Mouse (Mus musculus): ENCODE measurements around the gene Nrxn1. TPM values are rescaled to one million over a fixed set of nuclear protein-coding genes. Genes with fewer than 3 reads are reported as not detected.

Nrxn1 gene
- polyA plus RNA-seq, 1 experiment from 2014 or later = 1.2 TPM

DNA sequence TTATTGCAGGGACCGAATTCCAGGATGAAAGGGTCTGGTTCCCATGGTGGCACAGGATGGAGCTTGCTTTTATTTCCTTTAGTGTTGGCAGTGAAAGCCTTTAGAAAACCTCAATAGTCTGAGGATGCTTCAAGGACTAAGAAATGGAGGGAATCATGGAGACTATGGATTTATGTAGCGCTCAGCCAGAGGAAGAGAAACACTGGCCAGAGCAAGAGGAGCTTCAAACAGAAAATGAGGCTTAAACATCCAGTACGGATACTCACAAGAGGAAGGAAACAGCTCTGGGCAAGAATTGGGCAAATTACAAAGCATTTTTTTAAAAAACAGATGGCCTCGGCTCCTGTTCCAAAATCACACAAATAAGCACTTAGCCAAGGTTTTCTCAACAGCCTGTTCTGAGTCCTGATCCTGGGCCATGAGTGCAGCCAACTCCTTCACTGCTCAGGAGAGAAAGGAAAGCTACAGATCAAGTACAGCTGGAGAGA lies 93.2 kb downstream of the Nrxn1 start:
- Histone ChIP-seq H3K4me1 (ENCODE audit: control insufficient read depth, insufficient read depth, low read length) (no peaks in the 10 kb centered on the region), H3K4me2 (ENCODE audit: low read depth, low read length) (no peak overlapping the region), H3K27ac (ENCODE audit: low read length) (no peak overlapping the region), H3K27me3 (ENCODE audit: control insufficient read depth, insufficient read depth, low read length) (no peaks in the 10 kb centered on the region), H3K36me3 (ENCODE audit: control insufficient read depth, insufficient read depth) (no peaks in the 10 kb centered on the region), H3K4me3 (ENCODE audit: low read length) (no peak overlapping the region), H3K9ac (ENCODE audit: low read length) (no peak overlapping the region), H3K9me3 (replicated peaks; ENCODE audit: control insufficient read depth, low read length) (no peaks in the 10 kb centered on the region)
- WGBS = 67% methylated on average over 4 of the region's 4 CpGs
- ATAC-seq (replicated peaks; ENCODE audit: extremely low read depth, insufficient read depth, low FRiP score) = no peak

DNA sequence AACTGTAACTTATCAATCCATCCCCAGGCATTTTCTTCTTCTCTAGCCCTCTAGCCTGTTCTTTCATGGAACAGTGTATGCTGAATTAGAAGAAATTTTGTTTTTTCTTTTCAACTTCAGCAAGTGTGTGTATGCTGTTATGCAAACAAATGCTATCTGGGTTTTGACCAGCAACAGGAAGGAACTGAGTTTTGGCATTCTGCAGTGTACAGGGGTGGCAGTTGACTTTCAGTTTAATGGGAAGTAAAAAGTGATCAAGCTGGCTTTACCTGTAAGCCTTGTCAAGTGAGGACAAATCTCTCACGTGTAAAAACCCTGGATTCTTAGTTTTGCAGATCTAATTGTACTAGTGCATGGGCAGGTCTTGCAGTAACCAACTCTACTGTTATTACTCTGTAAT lies 95.2 kb downstream of the Nrxn1 start:
- Histone ChIP-seq H3K9ac (ENCODE audit: low read length) (no peak overlapping the region), H3K4me2 (ENCODE audit: low read depth, low read length) (no peak overlapping the region), H3K4me3 (ENCODE audit: low read length) (no peak overlapping the region), H3K4me1 (ENCODE audit: control insufficient read depth, insufficient read depth, low read length) (no peaks in the 10 kb centered on the region), H3K27me3 (ENCODE audit: control insufficient read depth, insufficient read depth, low read length) (no peaks in the 10 kb centered on the region), H3K27ac (ENCODE audit: low read length) (no peak overlapping the region), H3K36me3 (ENCODE audit: control insufficient read depth, insufficient read depth) (no peaks in the 10 kb centered on the region), H3K9me3 (replicated peaks; ENCODE audit: control insufficient read depth, low read length) (no peaks in the 10 kb centered on the region)
- WGBS = 51% methylated on average over 1 of the region's 1 CpGs
- no peak for ATAC-seq (replicated peaks; ENCODE audit: extremely low read depth, insufficient read depth, low FRiP score)

DNA sequence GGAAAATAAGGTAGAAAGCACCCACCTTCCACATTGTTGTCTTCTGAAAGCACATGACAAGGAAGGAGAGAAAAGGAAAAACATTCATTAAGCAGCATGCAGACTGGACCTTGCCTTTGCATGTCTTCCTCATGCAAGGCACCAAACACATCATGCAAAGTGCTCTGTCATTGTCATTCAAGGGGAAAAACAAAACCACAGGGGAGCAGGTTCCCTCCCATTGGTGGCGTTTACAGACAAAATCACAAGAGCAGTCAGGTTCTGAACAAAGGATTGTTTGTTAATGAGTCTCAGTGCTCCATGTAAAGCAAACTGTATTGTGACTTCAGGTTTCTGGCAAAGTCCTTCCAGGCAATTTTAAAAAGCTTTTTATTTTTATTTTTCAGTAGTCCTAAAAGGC lies 97.4 kb downstream of the Nrxn1 start:
- Histone ChIP-seq H3K27ac (ENCODE audit: low read length) (no peak overlapping the region), H3K27me3 (ENCODE audit: control insufficient read depth, insufficient read depth, low read length) (no peaks in the 10 kb centered on the region), H3K4me3 (ENCODE audit: low read length) (no peak overlapping the region), H3K4me1 (ENCODE audit: control insufficient read depth, insufficient read depth, low read length) (no peaks in the 10 kb centered on the region), H3K9me3 (replicated peaks; ENCODE audit: control insufficient read depth, low read length) (no peaks in the 10 kb centered on the region), H3K4me2 (ENCODE audit: low read depth, low read length) (no peak overlapping the region), H3K36me3 (ENCODE audit: control insufficient read depth, insufficient read depth) (no peaks in the 10 kb centered on the region), H3K9ac (ENCODE audit: low read length) (no peak overlapping the region)
- ATAC-seq (replicated peaks; ENCODE audit: extremely low read depth, insufficient read depth, low FRiP score) = no peak
- 21% methylated on average over 1 of the region's 1 CpGs for WGBS

DNA sequence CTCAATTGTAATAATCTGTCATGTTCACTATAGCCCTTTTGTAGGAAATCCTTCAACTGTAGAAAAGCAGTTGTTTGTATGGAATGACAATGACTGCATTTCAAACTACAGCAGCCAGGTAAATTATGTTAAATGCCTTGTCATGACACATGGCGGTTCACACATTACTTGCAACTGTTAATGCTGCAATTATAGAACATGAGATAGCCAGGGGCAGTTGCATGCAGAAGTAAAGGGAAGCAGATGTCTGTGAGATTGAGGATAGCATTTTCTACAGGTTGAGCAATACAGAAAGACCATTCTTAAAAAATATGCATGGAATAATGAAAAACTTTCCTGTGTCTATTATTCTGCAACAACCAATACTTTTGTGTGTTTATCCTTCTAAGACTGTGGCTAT lies 98.6 kb downstream of the Nrxn1 start:
- H3K27ac ChIP-seq (ENCODE audit: low read length) = no peak overlapping the region
- ATAC-seq (replicated peaks; ENCODE audit: extremely low read depth, insufficient read depth, low FRiP score) = no peak
- WGBS = 80% methylated on average over 1 of the region's 1 CpGs

GRCm38 (mm10) chr17:90990747-90991146 lies 102.1 kb downstream of the Nrxn1 start:
- Histone ChIP-seq H3K9ac (ENCODE audit: low read length) (no peak overlapping the region), H3K36me3 (ENCODE audit: control insufficient read depth, insufficient read depth) (no peaks in the 10 kb centered on the region), H3K9me3 (replicated peaks; ENCODE audit: control insufficient read depth, low read length) (no peaks in the 10 kb centered on the region), H3K27ac (ENCODE audit: low read length) (no peak overlapping the region), H3K4me1 (ENCODE audit: control insufficient read depth, insufficient read depth, low read length) (no peaks in the 10 kb centered on the region), H3K27me3 (ENCODE audit: control insufficient read depth, insufficient read depth, low read length) (no peaks in the 10 kb centered on the region), H3K4me2 (ENCODE audit: low read depth, low read length) (no peak overlapping the region), H3K4me3 (ENCODE audit: low read length) (no peak overlapping the region)
- 67% methylated on average over 2 of the region's 2 CpGs for WGBS
- no peak for ATAC-seq (replicated peaks; ENCODE audit: extremely low read depth, insufficient read depth, low FRiP score)

More for the DNA sequence above, 98.6 kb downstream of the Nrxn1 start:
- Histone ChIP-seq H3K36me3 (ENCODE audit: control insufficient read depth, insufficient read depth) (no peaks in the 10 kb centered on the region), H3K9ac (ENCODE audit: low read length) (no peak overlapping the region), H3K4me3 (ENCODE audit: low read length) (no peak overlapping the region), H3K27me3 (ENCODE audit: control insufficient read depth, insufficient read depth, low read length) (no peaks in the 10 kb centered on the region), H3K4me2 (ENCODE audit: low read depth, low read length) (no peak overlapping the region), H3K9me3 (replicated peaks; ENCODE audit: control insufficient read depth, low read length) (no peaks in the 10 kb centered on the region), H3K4me1 (ENCODE audit: control insufficient read depth, insufficient read depth, low read length) (no peaks in the 10 kb centered on the region)

DNA sequence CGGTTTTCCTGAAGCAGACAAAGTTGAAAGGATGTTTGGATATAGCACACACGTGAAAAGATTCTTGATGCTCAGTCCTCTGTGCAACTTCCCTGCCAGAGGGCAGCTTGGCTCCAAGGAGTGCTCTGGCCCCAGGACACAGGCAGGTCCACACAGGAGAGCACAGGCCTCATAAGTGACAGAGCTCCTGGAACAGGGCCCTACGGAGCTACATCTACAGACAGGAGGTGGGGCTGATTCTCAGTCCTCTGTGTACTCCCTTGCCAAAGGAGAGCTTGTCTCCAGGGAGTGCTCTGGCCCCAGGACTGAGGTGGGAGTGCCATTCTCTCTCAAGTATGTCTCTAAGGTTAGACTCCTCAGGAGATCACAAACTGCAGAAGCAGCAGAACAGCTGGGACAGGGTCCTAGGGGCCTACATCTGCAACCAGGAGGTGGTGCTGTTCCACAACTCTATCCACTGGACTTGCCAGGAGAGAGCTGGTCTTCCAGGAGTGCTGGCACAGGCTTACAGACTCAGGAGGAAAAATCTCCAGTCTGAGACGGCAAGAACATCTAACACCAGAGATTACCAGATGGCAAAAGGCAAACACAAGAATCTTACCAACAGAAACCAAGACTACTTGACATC lies 129.9 kb downstream of the Nrxn1 start:
- H3K4me1 ChIP-seq (ENCODE audit: control insufficient read depth, insufficient read depth, low read length) = no peaks in the 10 kb centered on the region
- no peak overlapping the region for H3K4me2 ChIP-seq (ENCODE audit: low read depth, low read length)
- H3K4me3 ChIP-seq (ENCODE audit: low read length) = no peak overlapping the region
- no peaks in the 10 kb centered on the region for H3K27me3 ChIP-seq (ENCODE audit: control insufficient read depth, insufficient read depth, low read length)
- no peak overlapping the region for H3K27ac ChIP-seq (ENCODE audit: low read length)
- no peaks in the 10 kb centered on the region for H3K9me3 ChIP-seq (replicated peaks; ENCODE audit: control insufficient read depth, low read length)
- ATAC-seq (replicated peaks; ENCODE audit: extremely low read depth, insufficient read depth, low FRiP score) = no peak
- H3K36me3 ChIP-seq (ENCODE audit: control insufficient read depth, insufficient read depth) = no peaks in the 10 kb centered on the region
- no peak overlapping the region for H3K9ac ChIP-seq (ENCODE audit: low read length)
- WGBS = 47% methylated on average over 4 of the region's 4 CpGs

DNA sequence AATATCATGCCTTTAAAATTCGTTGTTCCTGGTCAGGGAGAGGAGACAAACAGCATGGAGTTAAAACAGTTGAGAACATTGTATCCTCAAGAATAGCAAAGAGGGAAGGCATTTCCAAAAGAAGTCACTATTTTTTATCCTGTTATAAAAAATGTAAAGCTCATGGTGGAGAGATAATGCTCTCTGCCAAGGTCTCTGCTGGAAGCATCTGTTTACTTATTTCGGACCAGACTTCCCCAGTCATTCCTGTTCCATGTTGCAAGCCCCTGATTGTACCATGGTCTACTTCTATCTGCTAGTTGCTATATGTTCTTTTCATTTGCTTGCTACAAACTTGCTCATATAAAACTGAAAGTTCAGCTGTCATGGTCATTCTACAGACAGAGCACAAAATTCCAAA lies 137.7 kb downstream of the Nrxn1 start:
- 69% methylated on average over 2 of the region's 2 CpGs for WGBS

DNA sequence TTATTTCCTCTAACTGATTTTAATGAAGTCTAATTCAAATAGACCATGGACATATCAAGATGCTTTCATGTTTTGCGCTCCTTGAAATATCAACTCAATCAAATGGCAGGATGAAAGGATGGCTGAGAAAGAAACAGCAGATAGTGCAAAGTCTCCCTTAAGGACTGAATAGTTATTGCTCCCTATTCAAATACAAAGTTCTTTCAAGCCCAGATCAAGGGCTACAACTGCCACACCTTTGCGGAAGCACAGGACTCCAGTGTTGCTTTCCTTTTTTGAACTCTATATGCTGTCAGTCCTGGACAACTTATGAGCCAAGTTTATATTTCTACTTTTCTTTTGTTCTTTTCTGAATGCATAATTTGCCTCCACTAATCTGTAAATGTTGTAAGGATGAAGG lies 157.9 kb downstream of the Nrxn1 start:
- no peaks in the 10 kb centered on the region for H3K4me1 ChIP-seq (ENCODE audit: control insufficient read depth, insufficient read depth, low read length)
- H3K27me3 ChIP-seq (ENCODE audit: control insufficient read depth, insufficient read depth, low read length) = no peaks in the 10 kb centered on the region
- no peaks in the 10 kb centered on the region for H3K36me3 ChIP-seq (ENCODE audit: control insufficient read depth, insufficient read depth)
- ATAC-seq (replicated peaks; ENCODE audit: extremely low read depth, insufficient read depth, low FRiP score) = no peak
- no peak overlapping the region for H3K4me2 ChIP-seq (ENCODE audit: low read depth, low read length)
- 86% methylated on average over 2 of the region's 2 CpGs for WGBS
- H3K27ac ChIP-seq (ENCODE audit: low read length) = no peak overlapping the region
- H3K9me3 ChIP-seq (replicated peaks; ENCODE audit: control insufficient read depth, low read length) = no peaks in the 10 kb centered on the region
- H3K4me3 ChIP-seq (ENCODE audit: low read length) = no peak overlapping the region
- no peak overlapping the region for H3K9ac ChIP-seq (ENCODE audit: low read length)

More for the DNA sequence above, 137.7 kb downstream of the Nrxn1 start:
- Histone ChIP-seq H3K9ac (ENCODE audit: low read length) (no peak overlapping the region), H3K4me2 (ENCODE audit: low read depth, low read length) (no peak overlapping the region), H3K4me3 (ENCODE audit: low read length) (no peak overlapping the region), H3K27me3 (ENCODE audit: control insufficient read depth, insufficient read depth, low read length) (no peaks in the 10 kb centered on the region), H3K4me1 (ENCODE audit: control insufficient read depth, insufficient read depth, low read length) (no peaks in the 10 kb centered on the region), H3K27ac (ENCODE audit: low read length) (no peak overlapping the region), H3K36me3 (ENCODE audit: control insufficient read depth, insufficient read depth) (no peaks in the 10 kb centered on the region), H3K9me3 (replicated peaks; ENCODE audit: control insufficient read depth, low read length) (no peaks in the 10 kb centered on the region)
- ATAC-seq (replicated peaks; ENCODE audit: extremely low read depth, insufficient read depth, low FRiP score) = no peak

- H3K36me3 ChIP-seq (ENCODE audit: control insufficient read depth, insufficient read depth) = no peaks in the 10 kb centered on the region
- no peak for ATAC-seq (replicated peaks; ENCODE audit: extremely low read depth, insufficient read depth, low FRiP score)
- WGBS = 60% methylated on average over 2 of the region's 2 CpGs
- no peaks in the 10 kb centered on the region for H3K4me1 ChIP-seq (ENCODE audit: control insufficient read depth, insufficient read depth, low read length)
- no peak overlapping the region for H3K4me3 ChIP-seq (ENCODE audit: low read length)
- no peak overlapping the region for H3K4me2 ChIP-seq (ENCODE audit: low read depth, low read length)
- no peak overlapping the region for H3K27ac ChIP-seq (ENCODE audit: low read length)
- no peak overlapping the region for H3K9ac ChIP-seq (ENCODE audit: low read length)
- no peaks in the 10 kb centered on the region for H3K27me3 ChIP-seq (ENCODE audit: control insufficient read depth, insufficient read depth, low read length)
- no peaks in the 10 kb centered on the region for H3K9me3 ChIP-seq (replicated peaks; ENCODE audit: control insufficient read depth, low read length)
These were observed 179.6 kb downstream of the Nrxn1 start for GRCm38 (mm10) chr17:90913320-90913719.
